Mouse (Mus musculus) erythroblast, adult 5-6 weeks (primary cell): ENCODE measurements around the gene Stra6. TPM values are rescaled to one million over a fixed set of nuclear protein-coding genes. Genes with fewer than 3 reads are reported as not detected.
A peak's percentile ranks its signal among the peaks of the same experiment; 100 is the strongest.

Source experiments
- ATAC-seq: replicated peaks from 2 replicates; pipeline ENCODE4 v1.8.0; 2016; ENCODE audit warnings: moderate number of reproducible peaks, mild to moderate bottlenecking, moderate TSS enrichment, inconsistent platforms; ENCODE audit not compliant: poor library complexity, low FRiP score, severe bottlenecking
- total RNA-seq, 2 experiments: library from RNA; stranded (forward) in 1 of 2; stranded (reverse) in 1 of 2; fragments of 150-400 nt in 1 of 2; fragments of 200-764, 138-1000 nt in 1 of 2; gene quantifications; 2 replicates each; pipeline versions ENCODE4 v1.2.3 to v1.2.4; 2015 to 2017; ENCODE audit warnings: low replicate concordance in 2 of 2

Gene Stra6
- total RNA-seq (2015; ENCODE audit: low replicate concordance) (not detected in 2 replicates), total RNA-seq (2017; ENCODE audit: low replicate concordance) (not detected in 2 replicates)

DNA sequence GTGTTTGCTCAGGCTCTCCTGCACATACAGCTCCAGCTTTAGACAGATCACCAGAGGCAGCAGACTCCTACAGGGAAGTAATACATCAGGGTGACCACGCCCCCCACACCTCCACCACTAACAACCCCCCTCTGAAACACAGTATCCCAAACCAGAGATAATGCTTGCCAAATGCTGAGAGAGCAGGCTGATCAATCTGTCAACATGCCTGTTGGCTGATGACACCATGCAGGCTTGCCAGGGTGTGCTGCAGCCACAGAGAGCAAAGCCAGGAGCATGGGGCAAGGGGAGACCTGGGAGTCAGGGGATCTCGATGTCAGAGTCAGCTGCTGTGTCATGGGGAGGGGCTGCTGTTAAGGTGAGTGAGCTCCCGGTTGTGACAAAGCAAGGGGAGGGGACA is at the start of gene Stra6:
Stra6 (plus strand) TSS at position 258 of the 400 bp plus-strand sequence.
- ATAC-seq, result no peak

DNA sequence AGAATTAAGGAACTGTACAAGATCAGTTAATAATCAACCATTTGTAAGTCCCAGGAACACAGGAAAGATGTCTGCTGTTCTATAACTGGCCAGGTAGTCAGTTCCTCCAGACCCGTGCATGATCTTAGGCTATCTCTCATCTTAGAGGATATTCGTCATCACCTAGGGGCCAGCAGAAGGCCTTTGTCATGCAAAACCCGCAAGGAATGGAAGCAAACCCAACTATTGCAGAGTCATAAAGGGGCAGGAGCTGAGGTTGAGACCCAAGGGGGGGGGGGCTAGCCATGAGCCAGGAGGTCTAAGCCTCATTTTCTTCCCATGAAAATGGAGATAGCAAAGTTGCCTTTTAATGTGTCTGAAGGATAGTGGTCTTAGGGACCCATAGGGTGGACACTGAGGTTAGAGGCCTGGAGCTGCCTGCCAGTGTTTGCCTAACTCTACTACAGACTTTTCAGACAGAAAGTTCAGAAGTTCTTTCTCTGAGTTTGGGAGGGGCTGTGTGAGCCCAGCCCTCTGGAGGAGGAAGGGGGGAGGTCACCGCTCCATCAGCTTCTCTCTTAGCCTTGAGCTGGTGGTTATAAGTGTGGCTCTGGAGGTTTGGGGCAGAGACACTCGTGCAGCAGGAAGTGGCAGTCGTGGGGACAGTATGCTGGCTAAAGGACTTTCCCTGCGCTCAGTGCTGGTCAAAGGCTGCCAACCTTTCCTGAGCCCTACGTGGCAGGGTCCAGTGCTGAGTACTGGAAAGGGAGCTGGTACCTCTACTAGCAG is 49.0 kb upstream of the Stra6 start:
- ATAC-seq, result no peak

DNA sequence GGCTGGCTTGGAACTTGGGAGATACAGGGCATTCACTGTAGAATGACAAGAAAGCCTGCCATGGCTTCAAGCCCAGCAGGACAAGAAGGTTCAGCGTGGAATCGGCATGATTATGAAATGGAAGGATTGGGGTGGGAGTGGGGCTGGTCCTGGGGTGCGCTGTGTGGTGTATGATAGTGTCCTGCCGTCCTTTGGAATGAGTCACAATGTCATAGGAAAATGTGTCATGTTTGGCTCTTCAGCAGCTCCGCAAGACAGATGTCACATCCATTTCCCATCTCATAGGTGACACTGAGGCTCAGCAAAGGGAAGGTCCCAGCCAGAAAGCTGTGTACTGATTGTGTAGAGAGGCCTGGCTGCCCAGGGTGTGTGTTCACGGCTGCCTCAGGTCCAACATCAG is 47.7 kb upstream of the Stra6 start:
- no peak for ATAC-seq

DNA sequence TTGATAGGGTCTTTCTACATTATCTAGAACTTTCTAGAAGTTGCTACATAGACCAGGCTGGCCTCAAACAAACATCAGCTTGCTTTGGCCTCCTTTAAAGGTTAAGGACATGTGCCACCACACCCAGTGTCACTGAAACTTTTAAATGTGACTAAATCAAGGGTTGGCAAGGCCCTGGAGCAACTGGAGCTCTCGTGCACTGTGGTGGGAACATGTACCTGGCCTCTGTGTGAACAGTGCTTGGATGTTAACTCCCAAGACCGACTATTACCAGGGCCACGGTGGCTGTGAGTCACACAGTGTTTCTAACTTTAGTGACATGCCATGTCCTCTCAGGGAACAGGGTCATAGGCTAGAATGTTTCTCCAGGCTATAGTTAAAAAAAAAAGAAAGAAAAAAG is 46.6 kb upstream of the Stra6 start:
- no peak for ATAC-seq

- 0 out of 2 replicates have a peak, but pooled peaks have one; percentile 14 for ATAC-seq
These were observed 45.2 kb upstream of the Stra6 start for GRCm38 (mm10) chr9:58018385-58018784.

DNA sequence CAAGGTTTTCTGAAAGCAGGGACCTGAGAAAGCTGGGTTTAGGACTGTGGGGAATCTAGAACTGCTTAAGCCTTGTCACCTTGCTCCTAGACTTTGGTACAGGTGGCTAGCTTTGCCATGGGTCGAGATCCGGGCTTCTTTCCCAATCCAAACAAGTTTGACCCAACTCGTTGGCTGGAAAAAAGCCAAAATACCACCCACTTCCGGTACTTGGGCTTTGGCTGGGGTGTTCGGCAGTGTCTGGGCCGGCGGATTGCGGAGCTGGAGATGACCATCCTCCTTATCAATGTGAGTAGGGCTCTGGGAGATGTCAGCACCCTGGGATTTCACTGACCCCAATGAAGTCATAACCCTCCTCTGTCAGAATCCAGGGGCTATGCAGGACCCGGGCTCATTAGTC is 37.6 kb upstream of the Stra6 start:
- ATAC-seq, result no peak

DNA sequence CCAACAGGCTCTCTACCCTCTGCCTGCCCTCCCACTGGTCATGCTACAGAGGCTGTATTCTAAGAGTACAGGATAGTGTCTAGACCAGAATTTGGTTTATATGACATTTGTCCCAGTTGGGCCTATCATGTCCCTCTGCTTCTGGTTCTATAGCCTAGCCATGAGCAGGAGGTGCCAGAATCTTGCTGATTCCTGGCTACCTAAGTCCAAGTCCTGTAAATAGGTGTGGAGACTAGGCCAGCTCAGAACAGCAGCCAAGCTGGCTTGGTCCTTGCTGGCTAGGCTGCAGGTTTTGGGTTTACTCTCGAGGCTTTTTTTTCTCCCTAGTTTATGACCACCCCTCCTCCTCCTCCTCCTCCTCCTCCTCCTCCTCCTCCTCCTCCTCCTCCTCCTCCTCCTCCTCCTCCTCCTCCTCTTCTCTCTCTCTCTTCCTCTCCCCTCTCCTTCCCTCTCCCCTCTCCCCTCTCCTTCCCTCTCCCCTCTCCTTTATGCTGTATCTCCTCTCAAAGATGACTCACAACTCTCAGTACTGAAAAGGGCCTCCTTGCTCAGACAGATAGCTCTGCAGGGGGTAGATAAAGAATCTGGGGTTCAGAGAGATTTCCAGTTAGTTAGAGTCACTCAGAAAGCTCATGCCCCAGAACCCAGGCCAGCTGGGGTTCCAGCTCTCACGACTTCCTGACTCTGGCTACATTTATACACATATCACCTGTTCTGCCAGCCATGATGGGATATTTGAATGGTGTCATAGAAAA is 36.0 kb upstream of the Stra6 start:
- ATAC-seq, result no peak

DNA sequence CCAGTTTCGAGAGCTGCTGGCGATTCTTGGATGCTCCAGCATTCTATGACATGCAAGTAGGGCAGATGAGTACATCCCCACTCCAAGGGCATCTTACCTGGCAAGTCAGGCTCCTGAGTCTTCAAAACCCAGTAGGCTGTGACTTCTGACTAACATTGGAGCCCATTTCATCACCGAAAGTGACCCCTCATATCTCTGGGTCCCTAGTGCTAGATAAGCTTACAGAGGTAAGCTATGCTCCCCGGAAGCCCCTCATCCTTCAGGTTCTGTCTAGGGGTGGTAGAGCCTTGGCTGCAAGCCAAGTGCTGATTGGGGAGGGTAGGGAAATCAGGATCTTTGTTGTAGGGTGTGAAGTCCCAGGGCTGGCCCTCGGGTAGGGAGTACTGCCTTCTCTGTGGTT is 34.7 kb upstream of the Stra6 start:
- ATAC-seq, result no peak

- ATAC-seq, result no peak
These were observed 34.0 kb upstream of the Stra6 start for GRCm38 (mm10) chr9:58029635-58030034.

DNA sequence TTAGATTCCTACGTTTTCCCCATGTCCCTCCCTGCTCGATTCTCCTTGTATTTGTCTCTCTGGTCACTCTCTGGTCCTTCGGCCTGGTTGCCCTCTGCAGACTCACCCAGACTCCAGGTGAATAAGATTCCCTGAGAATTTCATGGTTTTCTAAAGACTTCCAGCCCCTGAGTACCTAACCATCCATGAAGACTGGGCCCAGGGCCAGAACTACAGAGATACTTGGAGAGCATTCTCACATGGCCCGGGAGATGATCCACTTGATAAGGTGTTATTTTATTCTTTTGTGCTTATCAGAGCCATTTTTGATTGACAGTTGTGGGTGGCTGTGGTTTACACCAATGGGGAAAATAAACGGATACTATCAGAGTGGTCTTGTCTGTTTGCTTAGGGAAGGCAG is 31.7 kb upstream of the Stra6 start:
- ATAC-seq, result no peak

GRCm38 (mm10) chr9:58035519-58035918 is 28.1 kb upstream of the Stra6 start:
- ATAC-seq, result no peak

- no peak for ATAC-seq
These were observed 27.5 kb upstream of the Stra6 start for GRCm38 (mm10) chr9:58035951-58036698.

- no peak for ATAC-seq
These were observed 26.6 kb upstream of the Stra6 start for GRCm38 (mm10) chr9:58036961-58037360.

GRCm38 (mm10) chr9:58038500-58039168 is 25.0 kb upstream of the Stra6 start:
- 0 out of 2 replicates have a peak, but pooled peaks have one; percentile 55 for ATAC-seq

- no peak for ATAC-seq
These were observed 22.6 kb upstream of the Stra6 start for GRCm38 (mm10) chr9:58040977-58041376.

GRCm38 (mm10) chr9:58042391-58042790 is 21.2 kb upstream of the Stra6 start:
- ATAC-seq, result no peak

- ATAC-seq, result no peak
These were observed 20.0 kb upstream of the Stra6 start for GRCm38 (mm10) chr9:58043496-58044017.

DNA sequence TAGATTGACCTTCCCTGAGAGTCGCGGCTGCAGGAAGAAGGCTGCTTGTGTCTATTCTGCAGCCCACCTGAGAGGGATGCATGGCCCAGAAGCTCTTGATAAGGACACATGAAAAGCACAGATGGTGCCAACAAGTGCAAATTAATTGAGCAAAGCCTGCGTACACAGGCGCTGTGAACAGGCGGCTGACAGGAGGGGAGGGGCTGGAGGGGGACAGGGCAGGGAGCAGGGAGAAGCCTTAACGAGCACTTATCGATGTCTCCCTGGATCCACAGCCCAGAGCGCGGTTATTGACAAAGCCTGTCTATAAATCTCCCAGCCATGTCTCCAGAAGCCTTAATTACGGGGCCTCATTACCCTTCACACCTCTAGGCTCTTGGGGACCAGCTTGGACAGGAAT is 18.8 kb upstream of the Stra6 start:
- ATAC-seq, result no peak

DNA sequence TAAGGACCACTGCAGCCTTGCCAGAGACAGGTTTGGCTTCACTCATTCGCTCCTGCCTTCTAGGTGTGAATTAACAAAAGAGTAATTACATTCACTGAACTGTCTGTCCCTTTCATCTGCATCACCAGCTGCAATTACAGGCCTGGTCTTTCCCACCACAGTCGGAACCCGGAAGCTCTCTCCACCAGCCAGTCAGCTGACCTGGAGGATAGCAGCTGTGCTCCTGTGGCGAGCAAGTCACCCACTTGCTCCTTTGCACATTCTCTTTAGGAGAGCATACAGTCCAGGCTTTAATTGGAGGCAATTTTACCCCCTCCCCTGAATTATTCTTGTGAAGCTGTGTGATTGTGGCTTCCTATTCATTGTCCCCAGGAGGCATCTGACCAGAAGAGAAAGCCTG is 17.9 kb upstream of the Stra6 start:
- ATAC-seq, result no peak

- no peak for ATAC-seq
These were observed 16.5 kb upstream of the Stra6 start for GRCm38 (mm10) chr9:58047061-58047460.
